Mouse (Mus musculus) heart, adult 2 months (tissue): Measurements from ENCODE around the gene Med27. TPM values are rescaled to one million over a fixed set of nuclear protein-coding genes. Genes with fewer than 3 reads are reported as not detected.

ENCODE experiments used
- DNase-seq, 2 experiments: peaks; one replicate each; pipeline ENCODE4 v3.0.0; 2021
- H3K27ac ChIP-seq: fragments of 200-600 bp; 2 replicates; pipeline ENCODE4 v1.8.1; 2022
- H3K27me3 ChIP-seq: fragments of 200-500 bp; 2 replicates; pipeline ENCODE4 v1.6.1; 2012; ENCODE audit warnings: mild to moderate bottlenecking, low read length, inconsistent platforms, mixed read lengths; ENCODE audit not compliant: control insufficient read depth, insufficient read depth
- H3K36me3 ChIP-seq: fragments of 200-500 bp; 2 replicates; pipeline ENCODE4 v1.6.1; 2012; ENCODE audit warnings: low read length, inconsistent platforms; ENCODE audit not compliant: control insufficient read depth, insufficient read depth
- H3K4me1 ChIP-seq: fragments of 200-500 bp; 2 replicates; pipeline ENCODE4 v1.6.1; 2011; ENCODE audit warnings: low read length; ENCODE audit not compliant: control insufficient read depth, insufficient read depth
- H3K4me3 ChIP-seq: fragments of 200-600 bp; 2 replicates; pipeline ENCODE4 v1.8.1; 2022
- H3K79me2 ChIP-seq: fragments of 200-500 bp; replicated peaks from 2 replicates; pipeline ENCODE4 v1.6.1; 2012; ENCODE audit warnings: mild to moderate bottlenecking, inconsistent platforms, low read length, moderate library complexity, mixed read lengths; ENCODE audit not compliant: control insufficient read depth, insufficient read depth
- H3K9ac ChIP-seq: fragments of 200-500 bp; 2 replicates; pipeline ENCODE4 v1.6.1; 2012; ENCODE audit warnings: low read depth, mild to moderate bottlenecking, control low read depth, inconsistent platforms, low read length, mixed read lengths
- CTCF ChIP-seq: fragments of 200-600 bp; IDR thresholded peaks from 2 replicates; pipeline ENCODE4 v1.8.1; 2022; ENCODE audit warnings: antibody characterized with exemption, mild to moderate bottlenecking, moderate library complexity
- EP300 ChIP-seq: fragments of 200-500 bp; IDR thresholded peaks from 2 replicates; pipeline ENCODE4 v1.6.1; 2011; ENCODE audit warnings: low read depth, low read length, control low read depth; ENCODE audit not compliant: insufficient read depth
- POLR2A ChIP-seq: fragments of 200-500 bp; IDR thresholded peaks from 2 replicates; pipeline ENCODE4 v1.6.1; 2011; ENCODE audit warnings: mild to moderate bottlenecking, low read depth, low read length, control low read depth; ENCODE audit not compliant: insufficient read depth
- WGBS: fragments of 180-500 bp; shearing (Covaris S2); methylation state at CpG from one replicate; pipeline ENCODE4 v1.1.7; 2018; 5-methylcytosine and 5-hydroxymethylcytosine counted together
- intact Hi-C: fragments of 180-260 bp; cut with DNase I; formaldehyde crosslinking; loops from one replicate; pipeline ENCODE4 v1.15.1; 2025
- polyA plus RNA-seq: library from polyadenylated mRNA; depleted of rRNA; stranded (reverse); fragments of >200 nt; gene quantifications from 2 replicates; pipeline ENCODE4 v1.2.3, GENCODE M21; 2012
- total RNA-seq, 2 experiments: library from RNA; stranded (reverse); gene quantifications; 2 replicates each; pipeline ENCODE4 v1.2.3; 2021

Med27 gene
- total and polyA plus RNA-seq, 3 experiments, result 15.3 to 24.0 (median 17.2) TPM

- intact Hi-C loops, result no loop called here
- Histone ChIP-seq H3K4me3 (no peak overlapping the region), H3K4me1 (no peaks in the 10 kb centered on the region), H3K27ac (no peak overlapping the region), H3K9ac (no peak overlapping the region), H3K36me3 (no peaks in the 10 kb centered on the region), H3K79me2 (no peaks in the 10 kb centered on the region; the same call in 1 of the 2 replicates), H3K27me3 (no peaks in the 10 kb centered on the region)
- TF ChIP-seq EP300 (no peak), CTCF (no peak), POLR2A (no peak)
- 92% methylated on average over 14 of the region's 14 CpGs for WGBS
- DNase-seq, result no peak
Measured at GRCm38 (mm10) chr2:29451368-29451999, 104.9 kb downstream of the Med27 start.

- Histone ChIP-seq H3K4me3 (no peak overlapping the region), H3K36me3 (no peaks in the 10 kb centered on the region), H3K27me3 (no peaks in the 10 kb centered on the region), H3K79me2 (no peaks in the 10 kb centered on the region), H3K27ac (no peak overlapping the region), H3K4me1 (no peaks in the 10 kb centered on the region), H3K9ac (no peak overlapping the region)
- WGBS, result 84% methylated on average over 4 of the region's 4 CpGs
- no peak for DNase-seq
- no peak for TF ChIP-seq CTCF
- intact Hi-C loops, result no loop called here
Measured at GRCm38 (mm10) chr2:29453376-29453775, 106.8 kb downstream of the Med27 start.

GRCm38 (mm10) chr2:29456631-29457320, 110.2 kb downstream of the Med27 start:
- H3K9ac ChIP-seq, result no peak overlapping the region
- no peaks in the 10 kb centered on the region for H3K36me3 ChIP-seq
- no peak overlapping the region for H3K27ac ChIP-seq
- no peaks in the 10 kb centered on the region for H3K27me3 ChIP-seq
- 64% methylated on average over 9 of the region's 9 CpGs for WGBS
- no peak overlapping the region for H3K4me3 ChIP-seq
- TF ChIP-seq POLR2A (no peak), CTCF (no peak), EP300 (no peak)
- H3K4me1 ChIP-seq, result no peaks in the 10 kb centered on the region
- DNase-seq, result no peak
- intact Hi-C loops, result no loop called here
- no peaks in the 10 kb centered on the region for H3K79me2 ChIP-seq

- intact Hi-C loops, result no loop called here
- H3K27me3 ChIP-seq, result no peaks in the 10 kb centered on the region
- no peak overlapping the region for H3K4me3 ChIP-seq
- H3K4me1 ChIP-seq, result peaks cover under 1% of the 10 kb centered on the region; the same call in 1 of the 2 replicates
- no peak overlapping the region for H3K27ac ChIP-seq
- no peaks in the 10 kb centered on the region for H3K79me2 ChIP-seq
- no peak for DNase-seq
- TF ChIP-seq CTCF, result no peak
- TF ChIP-seq POLR2A, result no peak
- H3K9ac ChIP-seq, result no peak overlapping the region
- 31% methylated on average over 2 of the region's 2 CpGs for WGBS
- H3K36me3 ChIP-seq, result no peaks in the 10 kb centered on the region
Measured at GRCm38 (mm10) chr2:29457677-29458076, 111.1 kb downstream of the Med27 start.

- H3K4me1 ChIP-seq, result peaks cover 1% of the 10 kb centered on the region; the same call in 1 of the 2 replicates
- intact Hi-C loops, result no loop called here
- H3K27ac ChIP-seq, result no peak overlapping the region
- H3K36me3 ChIP-seq, result no peaks in the 10 kb centered on the region
- TF ChIP-seq POLR2A (no peak), EP300 (no peak), CTCF (no peak)
- H3K79me2 ChIP-seq, result no peaks in the 10 kb centered on the region
- no peaks in the 10 kb centered on the region for H3K27me3 ChIP-seq
- no peak for DNase-seq
- 93% methylated on average over 3 of the region's 3 CpGs for WGBS
- H3K4me3 ChIP-seq, result no peak overlapping the region
- H3K9ac ChIP-seq, result no peak overlapping the region
Measured at GRCm38 (mm10) chr2:29458346-29458950, 111.8 kb downstream of the Med27 start.

- TF ChIP-seq POLR2A (no peak), CTCF (no peak), EP300 (no peak)
- Histone ChIP-seq H3K9ac (no peak overlapping the region), H3K27ac (no peak overlapping the region), H3K27me3 (no peaks in the 10 kb centered on the region), H3K79me2 (no peaks in the 10 kb centered on the region), H3K4me1 (peaks cover 1% of the 10 kb centered on the region; the same call in 1 of the 2 replicates), H3K36me3 (no peaks in the 10 kb centered on the region), H3K4me3 (no peak overlapping the region)
- WGBS, result 65% methylated on average over 1 of the region's 1 CpGs
- DNase-seq, result no peak
- intact Hi-C loops, result no loop called here
Measured at GRCm38 (mm10) chr2:29459648-29460047, 113.0 kb downstream of the Med27 start.
